Mouse (Mus musculus) cerebellum, postnatal 25 days (tissue): ENCODE data around the gene Akip1.

Source experiments
- DNase-seq, 2 experiments: peaks; one replicate each; pipeline ENCODE4 v3.0.0; 2021; ENCODE audit warnings: mixed read lengths in 2 of 2

Akip1 gene

GRCm38 (mm10) chr7:109703190-109704015 is at the start of gene Akip1, which contains the start of gene St5:
TSS of gene Akip1 (plus strand) at chr7:109703690.
TSS of gene St5 (minus strand) at chr7:109703605.
- DNase-seq: peak; percentile 90 to 95

- no peak for DNase-seq
Observed at GRCm38 (mm10) chr7:109654871-109655270, 48.6 kb upstream of the Akip1 start.

- no peak for DNase-seq
Observed at GRCm38 (mm10) chr7:109657884-109658283, 45.6 kb upstream of the Akip1 start.

- DNase-seq: no peak
Observed at GRCm38 (mm10) chr7:109659278-109659677, 44.2 kb upstream of the Akip1 start.

- no peak for DNase-seq
Observed at GRCm38 (mm10) chr7:109662626-109663025, 40.9 kb upstream of the Akip1 start.

- DNase-seq: no peak
Observed at GRCm38 (mm10) chr7:109666664-109667063, 36.8 kb upstream of the Akip1 start.

- DNase-seq: no peak
Observed at GRCm38 (mm10) chr7:109669426-109670170, 33.9 kb upstream of the Akip1 start.

GRCm38 (mm10) chr7:109671581-109672471 is 31.7 kb upstream of the Akip1 start:
- peak; percentile 68 to 75 for DNase-seq

- no peak for DNase-seq
Observed at GRCm38 (mm10) chr7:109674944-109675628, 28.4 kb upstream of the Akip1 start.

GRCm38 (mm10) chr7:109680284-109680683 is 23.2 kb upstream of the Akip1 start:
- DNase-seq: no peak

GRCm38 (mm10) chr7:109680879-109681278 is 22.6 kb upstream of the Akip1 start:
- DNase-seq: no peak

- no peak for DNase-seq
Observed at GRCm38 (mm10) chr7:109686585-109687128, 16.8 kb upstream of the Akip1 start.

- DNase-seq: no peak
Observed at GRCm38 (mm10) chr7:109690101-109690500, 13.4 kb upstream of the Akip1 start.

- DNase-seq: no peak
Observed at GRCm38 (mm10) chr7:109690961-109691360, 12.5 kb upstream of the Akip1 start.

GRCm38 (mm10) chr7:109694576-109695338 is 8.7 kb upstream of the Akip1 start:
- no peak for DNase-seq

GRCm38 (mm10) chr7:109695339-109695726 is 8.2 kb upstream of the Akip1 start:
- no peak for DNase-seq

GRCm38 (mm10) chr7:109700213-109700612 is 3.3 kb upstream of the Akip1 start:
- DNase-seq: no peak

- peak in 1 of 2 experiments; percentile 32 for DNase-seq
Observed at GRCm38 (mm10) chr7:109702721-109703120, 769 bp upstream of the Akip1 start.

GRCm38 (mm10) chr7:109704016-109704377 is 507 bp downstream of the Akip1 start:
- DNase-seq: no peak

- no peak for DNase-seq
Observed at GRCm38 (mm10) chr7:109704461-109704860, 971 bp downstream of the Akip1 start.
